Mouse (Mus musculus): ENCODE results near the gene Lrch3. TPM values are rescaled to one million over a fixed set of nuclear protein-coding genes. Genes with fewer than 3 reads are reported as not detected.
"Not testable (repeated sequence)": the region's sequence is repeated elsewhere in the genome, so short reads cannot be mapped to it uniquely, and the experiment has no call there.

Gene Lrch3
- polyA plus RNA-seq, 1 experiment from 2014 or later, result 21.6 TPM

DNA sequence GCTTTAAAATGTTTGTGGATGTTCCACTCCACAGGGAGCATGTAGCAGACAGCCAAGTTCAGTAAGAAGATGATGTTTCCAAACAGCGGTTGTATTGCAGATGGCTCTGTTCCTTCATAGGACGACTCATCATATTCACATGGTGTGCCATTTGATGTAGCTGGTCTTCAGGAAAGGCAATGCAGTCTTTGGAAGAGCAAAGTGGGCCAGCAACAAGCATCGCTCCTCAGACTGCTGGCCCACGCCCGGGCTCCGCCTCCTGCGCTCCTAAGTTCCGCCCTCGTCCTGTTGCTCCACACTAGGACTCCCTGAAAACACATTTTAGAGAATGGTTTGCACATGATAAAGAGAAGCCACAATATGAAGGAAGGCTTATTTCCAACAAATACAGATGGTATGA, 12.7 kb downstream of the Lrch3 start:
- not testable (repeated sequence) for H3K4me1 ChIP-seq; H3K4me2 ChIP-seq; H3K4me3 ChIP-seq; H3K27ac ChIP-seq; ATAC-seq (ENCODE audit: borderline replicate concordance, extremely low read depth, low FRiP score, low TSS enrichment); H3K9me3 ChIP-seq; H3K27me3 ChIP-seq; H3K9ac ChIP-seq
- peaks cover 17% of the 10 kb centered on the region; the same call in 1 of the 2 replicates for H3K36me3 ChIP-seq
- WGBS, result 90% methylated on average over 9 of the region's 9 CpGs

GRCm38 (mm10) chr16:32927044-32927443, 13.1 kb downstream of the Lrch3 start:
- H3K4me3 ChIP-seq, result no peak overlapping the region
- no peak overlapping the region for H3K27ac ChIP-seq
- H3K9me3 ChIP-seq, result no peaks in the 10 kb centered on the region
- peaks cover 17% of the 10 kb centered on the region; the same call in 1 of the 2 replicates for H3K36me3 ChIP-seq
- H3K27me3 ChIP-seq, result no peaks in the 10 kb centered on the region
- no peak overlapping the region for H3K9ac ChIP-seq
- H3K4me1 ChIP-seq, result 0 out of 2 replicates have a peak, but pooled peaks cover 4% of the 10 kb centered on the region
- ATAC-seq (ENCODE audit: borderline replicate concordance, extremely low read depth, low FRiP score, low TSS enrichment), result no peak
- 83% methylated on average over 8 of the region's 8 CpGs for WGBS
- H3K4me2 ChIP-seq, result no peak overlapping the region

DNA sequence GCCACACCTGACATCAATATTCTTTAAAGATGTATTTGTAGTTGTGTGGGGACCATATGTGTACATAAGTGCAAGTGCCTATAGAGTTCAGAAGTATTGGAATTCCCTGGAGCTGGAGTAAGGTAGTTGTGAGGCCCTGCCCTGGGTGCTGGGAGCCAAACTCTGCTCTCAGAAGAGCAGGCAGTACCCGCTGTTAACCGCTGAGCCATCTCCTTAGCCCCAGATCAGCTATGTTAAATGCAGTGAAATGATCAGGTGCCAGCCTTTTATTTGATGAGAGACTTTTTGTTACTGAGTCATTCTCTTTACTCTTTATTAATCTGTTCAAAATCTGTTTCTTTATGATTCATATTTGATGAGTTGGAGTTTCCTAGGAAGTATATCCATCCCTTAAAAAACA, 16.0 kb downstream of the Lrch3 start:
- Histone ChIP-seq H3K36me3 (peaks cover 11% of the 10 kb centered on the region; the same call in 1 of the 2 replicates), H3K27me3 (no peaks in the 10 kb centered on the region), H3K4me3 (no peak overlapping the region), H3K4me2 (no peak overlapping the region), H3K4me1 (peaks cover 4% of the 10 kb centered on the region; the same call in 1 of the 2 replicates), H3K27ac (no peak overlapping the region), H3K9ac (no peak overlapping the region), H3K9me3 (no peaks in the 10 kb centered on the region)
- WGBS, result 29% methylated on average over 2 of the region's 2 CpGs
- no peak for ATAC-seq (ENCODE audit: borderline replicate concordance, extremely low read depth, low FRiP score, low TSS enrichment)

DNA sequence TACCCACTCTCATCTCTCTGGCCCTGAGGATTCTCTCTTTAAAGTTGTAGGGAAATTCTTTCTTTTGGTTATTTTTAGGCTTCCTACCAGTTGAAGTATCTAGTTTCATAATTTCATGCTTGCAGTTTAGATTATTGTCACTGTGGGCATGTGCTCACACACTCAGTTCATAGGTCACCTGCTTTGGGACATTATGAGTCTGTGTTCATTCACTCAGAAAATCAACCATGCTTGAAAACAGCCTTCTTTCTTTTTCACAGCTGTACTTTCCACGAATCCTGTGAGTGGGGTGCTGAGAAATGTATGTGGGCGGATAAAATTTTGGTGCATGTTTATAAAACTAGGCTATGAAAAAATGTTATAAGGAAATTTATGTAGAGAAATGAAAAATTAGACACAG, 20.6 kb downstream of the Lrch3 start:
- Histone ChIP-seq H3K27me3 (no peaks in the 10 kb centered on the region), H3K9me3 (no peaks in the 10 kb centered on the region), H3K27ac (no peak overlapping the region), H3K4me2 (no peak overlapping the region), H3K4me1 (peaks cover 10% of the 10 kb centered on the region), H3K36me3 (no peaks in the 10 kb centered on the region), H3K4me3 (no peak overlapping the region), H3K9ac (no peak overlapping the region)
- ATAC-seq (ENCODE audit: borderline replicate concordance, extremely low read depth, low FRiP score, low TSS enrichment), result no peak
- 66% methylated on average over 2 of the region's 2 CpGs for WGBS

DNA sequence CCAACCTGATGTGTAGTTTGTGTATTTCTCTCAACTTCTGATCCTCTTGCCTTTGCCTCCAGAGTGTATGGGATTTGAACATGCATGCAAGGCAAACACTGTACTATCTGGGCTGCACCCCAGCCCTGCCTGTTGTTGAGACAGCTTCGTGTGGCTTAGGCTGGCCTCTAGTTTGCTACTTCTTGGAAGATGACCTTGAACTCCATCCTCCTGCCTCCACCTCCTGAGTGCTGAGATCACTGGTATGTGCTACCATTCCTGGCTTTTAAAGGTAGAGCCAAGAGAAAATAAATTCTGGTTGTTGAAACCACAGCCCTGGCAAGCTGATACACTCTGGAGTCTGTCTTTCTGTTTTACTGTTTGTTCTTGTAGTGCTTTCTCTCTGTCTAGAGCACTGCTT, 21.2 kb downstream of the Lrch3 start:
- Histone ChIP-seq H3K27me3 (no peaks in the 10 kb centered on the region), H3K9me3 (no peaks in the 10 kb centered on the region), H3K4me3 (no peak overlapping the region), H3K4me2 (no peak overlapping the region), H3K27ac (no peak overlapping the region), H3K4me1 (peaks cover 6% of the 10 kb centered on the region), H3K9ac (no peak overlapping the region), H3K36me3 (no peaks in the 10 kb centered on the region)
- WGBS, result 69% methylated on average over 1 of the region's 1 CpGs
- ATAC-seq (ENCODE audit: borderline replicate concordance, extremely low read depth, low FRiP score, low TSS enrichment), result no peak

GRCm38 (mm10) chr16:32937358-32937757, 23.5 kb downstream of the Lrch3 start:
- Histone ChIP-seq H3K4me1 (peaks cover 6% of the 10 kb centered on the region), H3K4me3 (no peak overlapping the region), H3K9me3 (no peaks in the 10 kb centered on the region), H3K4me2 (no peak overlapping the region), H3K27me3 (no peaks in the 10 kb centered on the region), H3K36me3 (no peaks in the 10 kb centered on the region), H3K27ac (no peak overlapping the region), H3K9ac (no peak overlapping the region)
- 67% methylated on average over 2 of the region's 2 CpGs for WGBS
- no peak for ATAC-seq (ENCODE audit: borderline replicate concordance, extremely low read depth, low FRiP score, low TSS enrichment)

- H3K9ac ChIP-seq; H3K9me3 ChIP-seq; H3K4me1 ChIP-seq; H3K4me2 ChIP-seq; H3K27me3 ChIP-seq; H3K36me3 ChIP-seq; H3K27ac ChIP-seq; ATAC-seq (ENCODE audit: borderline replicate concordance, extremely low read depth, low FRiP score, low TSS enrichment); H3K4me3 ChIP-seq: not testable (repeated sequence)
- 45% methylated on average over 3 of the region's 3 CpGs for WGBS
These were observed 25.4 kb downstream of the Lrch3 start for GRCm38 (mm10) chr16:32939301-32939700.

- H3K4me1 ChIP-seq; H3K36me3 ChIP-seq; H3K4me3 ChIP-seq; H3K9ac ChIP-seq; ATAC-seq (ENCODE audit: borderline replicate concordance, extremely low read depth, low FRiP score, low TSS enrichment); H3K4me2 ChIP-seq; H3K27me3 ChIP-seq; H3K27ac ChIP-seq; H3K9me3 ChIP-seq: not testable (repeated sequence)
- WGBS, result 86% methylated on average over 4 of the region's 4 CpGs
These were observed 25.8 kb downstream of the Lrch3 start for GRCm38 (mm10) chr16:32939716-32940115.

GRCm38 (mm10) chr16:32941226-32941625, 27.3 kb downstream of the Lrch3 start:
- not testable (repeated sequence) for H3K9ac ChIP-seq; H3K27ac ChIP-seq; H3K4me2 ChIP-seq; H3K4me3 ChIP-seq; H3K4me1 ChIP-seq; ATAC-seq (ENCODE audit: borderline replicate concordance, extremely low read depth, low FRiP score, low TSS enrichment); H3K27me3 ChIP-seq; H3K9me3 ChIP-seq; H3K36me3 ChIP-seq
- 86% methylated on average over 2 of the region's 2 CpGs for WGBS

DNA sequence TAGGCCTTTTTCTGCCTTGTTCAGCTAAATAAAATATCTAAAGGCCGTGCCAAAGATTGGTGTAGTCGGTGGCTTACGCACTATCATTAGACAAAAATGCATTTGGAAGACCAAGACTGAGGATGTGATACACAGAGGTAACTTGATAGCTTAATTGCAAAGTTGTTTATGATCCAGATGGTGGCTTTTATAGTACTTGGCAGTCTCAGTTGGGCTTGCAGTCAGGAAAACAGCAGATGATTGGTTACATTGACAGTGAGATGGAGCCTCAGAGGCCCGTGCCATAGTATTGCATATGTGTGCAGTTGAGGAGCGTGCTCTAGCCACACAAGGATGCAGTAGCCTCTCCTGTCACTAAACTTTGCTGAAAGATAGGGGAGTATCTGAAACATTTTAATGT, 28.8 kb downstream of the Lrch3 start:
- Histone ChIP-seq H3K27me3 (no peaks in the 10 kb centered on the region), H3K4me3 (no peak overlapping the region), H3K9ac (no peak overlapping the region), H3K9me3 (no peaks in the 10 kb centered on the region), H3K4me2 (no peak overlapping the region), H3K27ac (no peak overlapping the region), H3K36me3 (no peaks in the 10 kb centered on the region), H3K4me1 (no peaks in the 10 kb centered on the region)
- 47% methylated on average over 5 of the region's 5 CpGs for WGBS
- ATAC-seq (ENCODE audit: borderline replicate concordance, extremely low read depth, low FRiP score, low TSS enrichment), result peak; percentile 49; the same call in 1 of the 2 replicates

- WGBS, result 73% methylated on average over 5 of the region's 5 CpGs
These were observed 31.5 kb downstream of the Lrch3 start for GRCm38 (mm10) chr16:32945379-32945778.

GRCm38 (mm10) chr16:32948016-32948415, 34.1 kb downstream of the Lrch3 start:
- peaks cover 4% of the 10 kb centered on the region; the same call in 1 of the 2 replicates for H3K36me3 ChIP-seq
- no peak for ATAC-seq (ENCODE audit: borderline replicate concordance, extremely low read depth, low FRiP score, low TSS enrichment)
- no peaks in the 10 kb centered on the region for H3K27me3 ChIP-seq
- no peaks in the 10 kb centered on the region for H3K4me1 ChIP-seq
- no peaks in the 10 kb centered on the region for H3K9me3 ChIP-seq
- H3K4me2 ChIP-seq, result no peak overlapping the region
- H3K9ac ChIP-seq, result no peak overlapping the region
- H3K4me3 ChIP-seq, result no peak overlapping the region
- WGBS, result 86% methylated on average over 8 of the region's 8 CpGs
- no peak overlapping the region for H3K27ac ChIP-seq

More at GRCm38 (mm10) chr16:32945379-32945778, 31.5 kb downstream of the Lrch3 start:
- Histone ChIP-seq H3K4me2 (no peak overlapping the region), H3K27ac (no peak overlapping the region), H3K36me3 (no peaks in the 10 kb centered on the region), H3K4me1 (no peaks in the 10 kb centered on the region), H3K9ac (no peak overlapping the region), H3K9me3 (no peaks in the 10 kb centered on the region), H3K4me3 (no peak overlapping the region), H3K27me3 (no peaks in the 10 kb centered on the region)
- ATAC-seq (ENCODE audit: borderline replicate concordance, extremely low read depth, low FRiP score, low TSS enrichment), result no peak

GRCm38 (mm10) chr16:32948656-32949055, 34.8 kb downstream of the Lrch3 start:
- Histone ChIP-seq H3K4me3 (no peak overlapping the region), H3K36me3 (peaks cover 4% of the 10 kb centered on the region; the same call in 1 of the 2 replicates), H3K27ac (no peak overlapping the region), H3K9me3 (no peaks in the 10 kb centered on the region), H3K9ac (no peak overlapping the region), H3K4me2 (no peak overlapping the region), H3K4me1 (no peaks in the 10 kb centered on the region), H3K27me3 (no peaks in the 10 kb centered on the region)
- WGBS, result 89% methylated on average over 5 of the region's 5 CpGs
- ATAC-seq (ENCODE audit: borderline replicate concordance, extremely low read depth, low FRiP score, low TSS enrichment), result no peak
